Mouse (Mus musculus): ENCODE data around the gene Arhgap1.

Arhgap1 gene

GRCm38 (mm10) chr2:91695436-91696224, 46.0 kb downstream of the Arhgap1 start:
- in situ Hi-C loops (cut with MboI, MseI) = loop anchor here (5.0 kb wide), 1 partner anchor 618 kb away; no protein-coding TSS in a partner anchor

GRCm38 (mm10) chr2:91696225-91696590, 46.5 kb downstream of the Arhgap1 start:
- in situ Hi-C loops (cut with MboI, MseI) = loop anchor here (5.0 kb wide), 1 partner anchor 619 kb away; no protein-coding TSS in a partner anchor

- in situ Hi-C loops (cut with MboI, MseI) = loop anchor here (5.0 kb wide), 1 partner anchor 622 kb away; no protein-coding TSS in a partner anchor
Observed at GRCm38 (mm10) chr2:91699225-91699624, 49.6 kb downstream of the Arhgap1 start.

GRCm38 (mm10) chr2:91701366-91701765, 51.7 kb downstream of the Arhgap1 start:
- in situ Hi-C loops (cut with MboI, MseI) = no loop called here

GRCm38 (mm10) chr2:91705736-91706135, 56.1 kb downstream of the Arhgap1 start:
- in situ Hi-C loops (cut with MboI, MseI) = no loop called here

GRCm38 (mm10) chr2:91706456-91706855, 56.8 kb downstream of the Arhgap1 start:
- in situ Hi-C loops (cut with MboI, MseI) = no loop called here

GRCm38 (mm10) chr2:91708361-91708760, 58.7 kb downstream of the Arhgap1 start:
- in situ Hi-C loops (cut with MboI, MseI) = no loop called here

GRCm38 (mm10) chr2:91710272-91711234, 60.9 kb downstream of the Arhgap1 start, which contains the start of the genes Atg13 and Harbi1:
TSS of gene Atg13 (minus strand) at chr2:91710576.
TSS of gene Harbi1 (plus strand) at chr2:91710852.
- in situ Hi-C loops (cut with MboI, MseI) = loop anchor here (10.0 kb wide), 1 partner anchor 724 kb away; the partner anchor contains the start of gene Cry2

GRCm38 (mm10) chr2:91711256-91711925, 61.7 kb downstream of the Arhgap1 start:
- in situ Hi-C loops (cut with MboI, MseI) = loop anchor here (10.0 kb wide), 1 partner anchor 723 kb away; the partner anchor contains the start of gene Cry2

- in situ Hi-C loops (cut with MboI, MseI) = loop anchor here (10.0 kb wide), 1 partner anchor 720 kb away; the partner anchor contains the start of gene Cry2
Observed at GRCm38 (mm10) chr2:91714921-91715320, 65.3 kb downstream of the Arhgap1 start.

GRCm38 (mm10) chr2:91718276-91718675, 68.6 kb downstream of the Arhgap1 start:
- in situ Hi-C loops (cut with MboI, MseI) = loop anchor here (10.0 kb wide), 1 partner anchor 717 kb away; the partner anchor contains the start of gene Cry2
